Comparison of ENCODE assay signal across 19 mouse cellular contexts in genomic region chr8:122704612-122705011, GRCm38 (mm10). TPM values are rescaled to one million over a fixed set of nuclear protein-coding genes. Genes with fewer than 3 reads are reported as not detected.
DNase-seq lines count a peak whose midpoint lies in the region; ATAC-seq and TF ChIP-seq lines count a peak whose summit lies in the region.
"Had no signal": no experiment of that assay in that cellular context is flagged by ENCODE, and none has a peak within 500 bp of the region (broad histone marks: within the 10 kb centered on the region; RNA-seq: fewer than 3 reads in every experiment).

No protein-coding gene starts in this region.

- H3K4me1 ChIP-seq in midbrain, embryonic 11.5 days (ENCODE audit: control insufficient read depth, insufficient read depth, low read length) = peaks cover 4% of the 10 kb centered on the region; the same call in 1 of the 2 replicates
- H3K4me1 ChIP-seq in midbrain, embryonic 13.5 days (replicated peaks) = peaks cover 17% of the 10 kb centered on the region
- H3K4me1 ChIP-seq in bone marrow, adult 2 months (ENCODE audit: control insufficient read depth, insufficient read depth, low read length) = peaks cover 19% of the 10 kb centered on the region

- H3K9ac ChIP-seq in midbrain, embryonic 11.5 days (ENCODE audit: low read length) = no peak overlapping the region
- no peak overlapping the region for H3K9ac ChIP-seq in midbrain, embryonic 13.5 days (replicated peaks)
- H3K9ac ChIP-seq: embryonic facial prominence, embryonic 13.5 days; forebrain, embryonic 12.5 days; heart, embryonic 13.5 days; hindbrain, embryonic 15.5 days had no signal

- no peaks in the 10 kb centered on the region for H3K9me3 ChIP-seq in midbrain, embryonic 11.5 days (ENCODE audit: control insufficient read depth, low read length)
- no peaks in the 10 kb centered on the region for H3K9me3 ChIP-seq in midbrain, embryonic 13.5 days
- H3K9me3 ChIP-seq: embryonic facial prominence, embryonic 13.5 days; forebrain, embryonic 12.5 days; G1E; heart, embryonic 13.5 days; hindbrain, embryonic 15.5 days had no signal

- H3K27me3 ChIP-seq in midbrain, embryonic 11.5 days (ENCODE audit: control insufficient read depth, insufficient read depth, low read length) = no peaks in the 10 kb centered on the region
- peaks cover 3% of the 10 kb centered on the region; the same call in 1 of the 2 replicates for H3K27me3 ChIP-seq in midbrain, embryonic 13.5 days
- H3K27me3 ChIP-seq: hindbrain, embryonic 15.5 days had no signal

- no peak overlapping the region for H3K27ac ChIP-seq in midbrain, embryonic 11.5 days (ENCODE audit: low read depth, low read length)
- H3K27ac ChIP-seq in midbrain, embryonic 13.5 days = no peak overlapping the region
- peak overlapping the region; percentile 22; the same call in 1 of the 2 replicates for H3K27ac ChIP-seq in bone marrow, adult 2 months (ENCODE audit: control insufficient read depth, insufficient read depth, low read depth, low read length, poor library complexity)
- H3K27ac ChIP-seq: embryonic facial prominence, embryonic 13.5 days; forebrain, embryonic 12.5 days; heart, embryonic 13.5 days; hindbrain, embryonic 15.5 days had no signal

- no peak overlapping the region for H3K4me3 ChIP-seq in midbrain, embryonic 11.5 days (ENCODE audit: low read depth, low read length)
- no peak overlapping the region for H3K4me3 ChIP-seq in midbrain, embryonic 13.5 days (replicated peaks)
- no peak overlapping the region for H3K4me3 ChIP-seq in bone marrow, adult 2 months (replicated peaks; ENCODE audit: control insufficient read depth, low read depth, low read length)
- H3K4me3 ChIP-seq: embryonic facial prominence, embryonic 13.5 days; forebrain, embryonic 12.5 days; heart, embryonic 13.5 days; hindbrain, embryonic 15.5 days had no signal

- no peak for TF ChIP-seq POLR2A in bone marrow, adult 2 months (IDR thresholded peaks at IDR 0.05; ENCODE audit: borderline replicate concordance, control insufficient read depth, low read depth, low read length)

- no peak for ATAC-seq in midbrain, embryonic 11.5 days (ENCODE audit: low FRiP score)
- ATAC-seq in midbrain, embryonic 13.5 days = no peak
- ATAC-seq: forebrain, embryonic 16.5 days had no signal

- no peaks in the 10 kb centered on the region for H3K36me3 ChIP-seq in midbrain, embryonic 11.5 days (ENCODE audit: control insufficient read depth, insufficient read depth, low read length)
- no peaks in the 10 kb centered on the region for H3K36me3 ChIP-seq in midbrain, embryonic 13.5 days
- H3K36me3 ChIP-seq: embryonic facial prominence, embryonic 13.5 days; forebrain, embryonic 12.5 days; G1E; heart, embryonic 13.5 days; hindbrain, embryonic 15.5 days had no signal

- WGBS in midbrain, embryonic 11.5 days = 92% methylated on average over 3 of the region's 3 CpGs
- WGBS in midbrain, embryonic 13.5 days = 91% methylated on average over 3 of the region's 3 CpGs
- 65% methylated on average over 3 of the region's 3 CpGs for WGBS in bone marrow, adult 2 months

- H3K4me2 ChIP-seq in midbrain, embryonic 11.5 days = no peak overlapping the region
- H3K4me2 ChIP-seq in midbrain, embryonic 13.5 days (replicated peaks) = no peak overlapping the region
- H3K4me2 ChIP-seq: embryonic facial prominence, embryonic 13.5 days; forebrain, embryonic 12.5 days; heart, embryonic 13.5 days; hindbrain, embryonic 15.5 days had no signal

- DNase-seq in midbrain, embryonic 11.5 days (ENCODE audit: low spot score, missing footprints) = peak; percentile 21
- DNase-seq in thymus, postnatal 0 days (ENCODE audit: low spot score) = peak; percentile 27
- no peak for DNase-seq in thymus, adult 18-20 months
- DNase-seq in retina, postnatal 1 day = no peak
- no peak for DNase-seq in gastrocnemius, adult 18-20 months (ENCODE audit: low spot score)
- DNase-seq: adrenal gland, postnatal 14 days; cerebellum, adult 18-20 months; cerebellum, adult 9-11 months; cerebellum, postnatal 36 days; gastrocnemius, postnatal 14 days; heart, postnatal 36 days had no signal

- TF ChIP-seq CTCF in bone marrow, adult 2 months (IDR thresholded peaks at IDR 0.05; ENCODE audit: control insufficient read depth, insufficient read depth, low read length) = no peak

RNA-seq across cellular contexts. Expression of gene Cbfa2t3, which starts 5.7 kb away (rescaled TPM):
- 6.1 and 6.4 TPM in 2 replicates for polyA plus RNA-seq in midbrain, embryonic 11.5 days (2014; fragmentation: Nextera tagmentation; extraction: Ambion mirVana)
- polyA plus RNA-seq in midbrain, embryonic 13.5 days (2015; fragmentation: Nextera tagmentation; extraction: Ambion mirVana) = 20.2 and 20.9 TPM in 2 replicates
- 15.2 and 16.7 TPM in 2 replicates for polyA plus RNA-seq in thymus, postnatal 0 days (2015; fragmentation: Nextera tagmentation; extraction: Ambion mirVana)
- 16.3 and 58.8 TPM in 2 replicates for polyA plus RNA-seq in bone marrow, adult 2 months (2011; ENCODE audit: insufficient read depth, insufficient read length, low replicate concordance, missing spikeins)
- total RNA-seq in gastrocnemius, adult 18-20 months (2021) = 10 to 100 TPM; 16.1 to 25.9 TPM

Comparison
In these comparisons a context has a peak if more than half of its experiments do, and no peak if none do; other contexts are left out.
1. DNase-seq: peak in midbrain, embryonic 11.5 days (single experiment) and thymus, postnatal 0 days (single experiment); none in thymus, adult 18-20 months (0 of 2), retina, postnatal 1 day (single experiment) and gastrocnemius, adult 18-20 months (single experiment).